Mouse (Mus musculus): ENCODE results near the gene Ankrd63. TPM values are rescaled to one million over a fixed set of nuclear protein-coding genes. Genes with fewer than 3 reads are reported as not detected.

Ankrd63 gene
- 0.05 TPM in 1 of 2 replicates, not detected in the other for total RNA-seq (2012; rRNA removed)

- peaks cover 0 to 11% of the 10 kb centered on the region in 2 experiments; a peak in 1 of 4 replicates for H3K4me1 ChIP-seq (ENCODE audit: control insufficient read depth in 2 of 2, insufficient read depth in 2 of 2, low read length in 2 of 2, poor library complexity in 1 of 2)
These were observed at the start of gene Ankrd63 for GRCm38 (mm10) chr2:118703913-118704730. Gene Ankrd63, minus strand, starts transcription at chr2:118703963.

GRCm38 (mm10) chr2:118752792-118753108 is 49.0 kb upstream of the Ankrd63 start:
- Histone ChIP-seq H3K9ac (ENCODE audit: insufficient read depth, low read depth, low read length, poor library complexity, severe bottlenecking) (no peak overlapping the region), H3K9me3 (ENCODE audit: control insufficient read depth, insufficient read depth, low read depth, low read length) (no peaks in the 10 kb centered on the region), H3K4me3 (ENCODE audit: insufficient read depth in 1 of 2, low read depth in 1 of 2, low read length in 2 of 2, poor library complexity in 1 of 2, severe bottlenecking in 1 of 2) (no peak overlapping the region), H3K4me1 (ENCODE audit: control insufficient read depth in 2 of 2, insufficient read depth in 2 of 2, low read length in 2 of 2, poor library complexity in 1 of 2) (no peaks in the 10 kb centered on the region), H3K27ac (ENCODE audit: insufficient read depth, low read depth, low read length, poor library complexity, severe bottlenecking) (no peak overlapping the region), H3K36me3 (ENCODE audit: control insufficient read depth, insufficient read depth, low read length, poor library complexity, severe bottlenecking) (no peaks in the 10 kb centered on the region)
- no peak for TF ChIP-seq ZNF384 (IDR thresholded peaks at IDR 0.05; ENCODE audit: low read depth, low read length)
- no peak for TF ChIP-seq CHD2 (IDR thresholded peaks at IDR 0.05; ENCODE audit: low read depth, low read length)
- no peak for TF ChIP-seq ZC3H11A (IDR thresholded peaks at IDR 0.05; ENCODE audit: borderline replicate concordance, low read depth, low read length)
- DNase-seq (ENCODE audit: low read depth, low spot score) = no peak
- in situ Hi-C loops (cut with MboI; ENCODE audit: low sequenced_read_pairs in 2 of 2, unreplicated experiment in 2 of 2) = no loop called here

More at GRCm38 (mm10) chr2:118703913-118704730, at the start of gene Ankrd63:
- H3K27ac ChIP-seq (ENCODE audit: insufficient read depth, low read depth, low read length, poor library complexity, severe bottlenecking) = no peak within 1 kb of the TSS
- DNase-seq (ENCODE audit: low read depth, low spot score) = no peak
- peak within 1 kb of the TSS; percentile 50 to 55 for H3K4me3 ChIP-seq (ENCODE audit: insufficient read depth in 1 of 2, low read depth in 1 of 2, low read length in 2 of 2, poor library complexity in 1 of 2, severe bottlenecking in 1 of 2)
- in situ Hi-C loops (cut with MboI; ENCODE audit: low sequenced_read_pairs in 2 of 2, unreplicated experiment in 2 of 2) = loop anchor here in 1 of 2 experiments (5.0 kb wide), 1 partner anchor 188 kb away; no protein-coding TSS in a partner anchor
- no peak for TF ChIP-seq ZNF384 (IDR thresholded peaks at IDR 0.05; ENCODE audit: low read depth, low read length)
- TF ChIP-seq HCFC1 (IDR thresholded peaks at IDR 0.05; ENCODE audit: borderline replicate concordance, insufficient read depth, low read length) = no peak
- no peak for TF ChIP-seq CHD2 (IDR thresholded peaks at IDR 0.05; ENCODE audit: low read depth, low read length)
- TF ChIP-seq ZC3H11A (IDR thresholded peaks at IDR 0.05; ENCODE audit: borderline replicate concordance, low read depth, low read length) = no peak
- TF ChIP-seq MAFK (IDR thresholded peaks at IDR 0.05; ENCODE audit: insufficient read depth, low read depth, low read length) = no peak
- 0 out of 2 replicates have a peak within 1 kb of the TSS, but pooled peaks have one; percentile 3 for H3K9ac ChIP-seq (ENCODE audit: insufficient read depth, low read depth, low read length, poor library complexity, severe bottlenecking)
- no peaks in the 10 kb centered on the region for H3K9me3 ChIP-seq (ENCODE audit: control insufficient read depth, insufficient read depth, low read depth, low read length)
- no peaks in the 10 kb centered on the region for H3K36me3 ChIP-seq (ENCODE audit: control insufficient read depth, insufficient read depth, low read length, poor library complexity, severe bottlenecking)

GRCm38 (mm10) chr2:118751896-118752791 is 48.4 kb upstream of the Ankrd63 start:
- Histone ChIP-seq H3K4me1 (ENCODE audit: control insufficient read depth in 2 of 2, insufficient read depth in 2 of 2, low read length in 2 of 2, poor library complexity in 1 of 2) (no peaks in the 10 kb centered on the region), H3K27ac (ENCODE audit: insufficient read depth, low read depth, low read length, poor library complexity, severe bottlenecking) (no peak overlapping the region), H3K36me3 (ENCODE audit: control insufficient read depth, insufficient read depth, low read length, poor library complexity, severe bottlenecking) (no peaks in the 10 kb centered on the region), H3K9me3 (ENCODE audit: control insufficient read depth, insufficient read depth, low read depth, low read length) (no peaks in the 10 kb centered on the region), H3K4me3 (ENCODE audit: insufficient read depth in 1 of 2, low read depth in 1 of 2, low read length in 2 of 2, poor library complexity in 1 of 2, severe bottlenecking in 1 of 2) (no peak overlapping the region), H3K9ac (ENCODE audit: insufficient read depth, low read depth, low read length, poor library complexity, severe bottlenecking) (no peak overlapping the region)
- TF ChIP-seq CHD2 (IDR thresholded peaks at IDR 0.05; ENCODE audit: low read depth, low read length) (no peak), MAFK (IDR thresholded peaks at IDR 0.05; ENCODE audit: insufficient read depth, low read depth, low read length) (no peak), ZC3H11A (IDR thresholded peaks at IDR 0.05; ENCODE audit: borderline replicate concordance, low read depth, low read length) (no peak), HCFC1 (IDR thresholded peaks at IDR 0.05; ENCODE audit: borderline replicate concordance, insufficient read depth, low read length) (no peak), ZNF384 (IDR thresholded peaks at IDR 0.05; ENCODE audit: low read depth, low read length) (no peak)
- no peak for DNase-seq (ENCODE audit: low read depth, low spot score)
- in situ Hi-C loops (cut with MboI; ENCODE audit: low sequenced_read_pairs in 2 of 2, unreplicated experiment in 2 of 2) = no loop called here

- Histone ChIP-seq H3K4me1 (ENCODE audit: control insufficient read depth in 2 of 2, insufficient read depth in 2 of 2, low read length in 2 of 2, poor library complexity in 1 of 2) (no peaks in the 10 kb centered on the region), H3K4me3 (ENCODE audit: insufficient read depth in 1 of 2, low read depth in 1 of 2, low read length in 2 of 2, poor library complexity in 1 of 2, severe bottlenecking in 1 of 2) (no peak overlapping the region), H3K9ac (ENCODE audit: insufficient read depth, low read depth, low read length, poor library complexity, severe bottlenecking) (no peak overlapping the region), H3K36me3 (ENCODE audit: control insufficient read depth, insufficient read depth, low read length, poor library complexity, severe bottlenecking) (no peaks in the 10 kb centered on the region), H3K9me3 (ENCODE audit: control insufficient read depth, insufficient read depth, low read depth, low read length) (no peaks in the 10 kb centered on the region), H3K27ac (ENCODE audit: insufficient read depth, low read depth, low read length, poor library complexity, severe bottlenecking) (no peak overlapping the region)
- TF ChIP-seq ZNF384 (IDR thresholded peaks at IDR 0.05; ENCODE audit: low read depth, low read length) = no peak
- TF ChIP-seq CHD2 (IDR thresholded peaks at IDR 0.05; ENCODE audit: low read depth, low read length) = no peak
- no peak for TF ChIP-seq MAFK (IDR thresholded peaks at IDR 0.05; ENCODE audit: insufficient read depth, low read depth, low read length)
- TF ChIP-seq ZC3H11A (IDR thresholded peaks at IDR 0.05; ENCODE audit: borderline replicate concordance, low read depth, low read length) = no peak
- TF ChIP-seq HCFC1 (IDR thresholded peaks at IDR 0.05; ENCODE audit: borderline replicate concordance, insufficient read depth, low read length) = no peak
- in situ Hi-C loops (cut with MboI; ENCODE audit: low sequenced_read_pairs in 2 of 2, unreplicated experiment in 2 of 2) = no loop called here
- no peak for DNase-seq (ENCODE audit: low read depth, low spot score)
These were observed 46.7 kb upstream of the Ankrd63 start for GRCm38 (mm10) chr2:118750476-118750875.
